Mouse (Mus musculus): Measurements from ENCODE around the gene Rere.

Gene Rere

GRCm38 (mm10) chr4:150379313-150379712, 97.9 kb downstream of the Rere start:
- DNase-seq (ENCODE audit: extremely low read depth, low read depth), result no peak

- no peak for DNase-seq (ENCODE audit: extremely low read depth, low read depth)
Observed at GRCm38 (mm10) chr4:150379772-150380171, 98.3 kb downstream of the Rere start.

GRCm38 (mm10) chr4:150380273-150380672, 98.8 kb downstream of the Rere start:
- no peak for DNase-seq (ENCODE audit: extremely low read depth, low read depth)

- DNase-seq (ENCODE audit: extremely low read depth, low read depth), result no peak
Observed at GRCm38 (mm10) chr4:150382504-150382903, 101.1 kb downstream of the Rere start.

GRCm38 (mm10) chr4:150384405-150384804, 103.0 kb downstream of the Rere start:
- no peak for DNase-seq (ENCODE audit: extremely low read depth, low read depth)

GRCm38 (mm10) chr4:150384899-150385298, 103.5 kb downstream of the Rere start:
- DNase-seq (ENCODE audit: extremely low read depth, low read depth), result no peak

- no peak for DNase-seq (ENCODE audit: extremely low read depth, low read depth)
Observed at GRCm38 (mm10) chr4:150388518-150388917, 107.1 kb downstream of the Rere start.

GRCm38 (mm10) chr4:150393607-150394006, 112.2 kb downstream of the Rere start:
- no peak for DNase-seq (ENCODE audit: extremely low read depth, low read depth)

GRCm38 (mm10) chr4:150394091-150394490, 112.6 kb downstream of the Rere start:
- DNase-seq (ENCODE audit: extremely low read depth, low read depth), result no peak

- no peak for DNase-seq (ENCODE audit: extremely low read depth, low read depth)
Observed at GRCm38 (mm10) chr4:150396339-150396738, 114.9 kb downstream of the Rere start.

- peak; percentile 9 for DNase-seq (ENCODE audit: extremely low read depth, low read depth)
Observed at GRCm38 (mm10) chr4:150396826-150397620, 115.6 kb downstream of the Rere start.

- no peak for DNase-seq (ENCODE audit: extremely low read depth, low read depth)
Observed at GRCm38 (mm10) chr4:150399032-150399431, 117.6 kb downstream of the Rere start.

GRCm38 (mm10) chr4:150401830-150402607, 120.6 kb downstream of the Rere start:
- DNase-seq (ENCODE audit: extremely low read depth, low read depth), result no peak

GRCm38 (mm10) chr4:150402608-150402985, 121.2 kb downstream of the Rere start:
- peak; percentile 2 for DNase-seq (ENCODE audit: extremely low read depth, low read depth)

GRCm38 (mm10) chr4:150403941-150404340, 122.5 kb downstream of the Rere start:
- DNase-seq (ENCODE audit: extremely low read depth, low read depth), result no peak

- no peak for DNase-seq (ENCODE audit: extremely low read depth, low read depth)
Observed at GRCm38 (mm10) chr4:150404583-150404982, 123.1 kb downstream of the Rere start.

- DNase-seq (ENCODE audit: extremely low read depth, low read depth), result no peak
Observed at GRCm38 (mm10) chr4:150405786-150406185, 124.3 kb downstream of the Rere start.

GRCm38 (mm10) chr4:150406320-150406719, 124.9 kb downstream of the Rere start:
- DNase-seq (ENCODE audit: extremely low read depth, low read depth), result no peak

GRCm38 (mm10) chr4:150406821-150407220, 125.4 kb downstream of the Rere start:
- no peak for DNase-seq (ENCODE audit: extremely low read depth, low read depth)

GRCm38 (mm10) chr4:150414296-150414695, 132.8 kb downstream of the Rere start:
- DNase-seq (ENCODE audit: extremely low read depth, low read depth), result no peak

- DNase-seq (ENCODE audit: extremely low read depth, low read depth), result no peak
Observed at GRCm38 (mm10) chr4:150414759-150415158, 133.3 kb downstream of the Rere start.

- no peak for DNase-seq (ENCODE audit: extremely low read depth, low read depth)
Observed at GRCm38 (mm10) chr4:150415227-150415969, 134.0 kb downstream of the Rere start.
